Mouse (Mus musculus) inflammation-experienced regulatory T-cells, adult 6 months (primary cell): ENCODE data around the gene Zfp821. TPM values are rescaled to one million over a fixed set of nuclear protein-coding genes. Genes with fewer than 3 reads are reported as not detected.

Experiments
- polyA plus RNA-seq, 3 experiments: library from polyadenylated mRNA; unstranded; fragments of 100-300 nt; shearing (Covaris generic); gene quantifications; one replicate each; pipeline ENCODE4 v1.2.1; 2017

Gene Zfp821
- polyA plus RNA-seq, 3 experiments from 2014 or later: 3.5 to 9.7 (median 6.0) TPM

Other genes with a start within 250 kb of the Zfp821 start
- not detected for gene Pmfbp1, start 211.5 kb upstream of the Zfp821 start, polyA plus RNA-seq
- 10 to 100 TPM; 12.1 to 13.6 (median 13.0) TPM for gene Dhx38, start 139.7 kb upstream of the Zfp821 start, polyA plus RNA-seq
- gene Txnl4b, start 139.7 kb upstream of the Zfp821 start, polyA plus RNA-seq: 10 to 100 TPM; 15.1 to 24.2 (median 15.5) TPM
- 1 to 10 TPM in 1 of 3 experiments, under 1 TPM in 1, not detected in 1; 0.40 to 1.3 TPM for gene Hp, start 126.4 kb upstream of the Zfp821 start, polyA plus RNA-seq
- gene Dhodh, start 96.9 kb upstream of the Zfp821 start, polyA plus RNA-seq: 10 to 100 TPM; 21.3 to 40.7 (median 40.2) TPM
- 1 to 10 TPM in 2 of 3 experiments, under 1 TPM in 1; 0.75 to 2.5 (median 1.6) TPM for gene Pkd1l3, start 91.0 kb upstream of the Zfp821 start, polyA plus RNA-seq
- 100 to 1,000 TPM; 103 to 143 (median 127) TPM for gene Ist1, start 12.3 kb upstream of the Zfp821 start, polyA plus RNA-seq
- 1 to 10 TPM; 3.0 to 4.6 (median 3.2) TPM for gene Atxn1l, start 32.2 kb downstream of the Zfp821 start, polyA plus RNA-seq
- 10 to 100 TPM; 30.6 to 35.3 (median 31.2) TPM for gene Ap1g1, start 73.0 kb downstream of the Zfp821 start, polyA plus RNA-seq
- gene Phlpp2, start 163.0 kb downstream of the Zfp821 start, polyA plus RNA-seq: 1 to 10 TPM in 2 of 3 experiments, under 1 TPM in 1; 0.66 to 1.7 (median 1.1) TPM